Mouse (Mus musculus) brown adipose tissue, adult 24 weeks (tissue): ENCODE data around the gene Tiam1. TPM values are rescaled to one million over a fixed set of nuclear protein-coding genes. Genes with fewer than 3 reads are reported as not detected.

ENCODE experiments used
- H3K27ac ChIP-seq: fragments of 200-500 bp; replicated peaks from 2 replicates; pipeline ENCODE4 v1.5.1; 2012; ENCODE audit warnings: low read depth, mild to moderate bottlenecking, low read length
- H3K4me1 ChIP-seq: fragments of 200-500 bp; 2 replicates; pipeline ENCODE4 v1.6.1; 2012; ENCODE audit warnings: low read length, mixed read lengths; ENCODE audit not compliant: control insufficient read depth, insufficient read depth, insufficient read length
- H3K4me3 ChIP-seq: fragments of 200-500 bp; 2 replicates; pipeline ENCODE4 v1.5.1; 2012; ENCODE audit warnings: low read depth, mild to moderate bottlenecking, low read length, moderate library complexity; ENCODE audit not compliant: insufficient read depth
- polyA plus RNA-seq: library from polyadenylated mRNA; stranded (reverse); fragments of >200 nt; gene quantifications from 2 replicates; pipeline ENCODE4 v1.2.4, GENCODE M21; 2012; ENCODE audit not compliant: missing spikeins, insufficient read depth, insufficient read length

Gene Tiam1
- polyA plus RNA-seq, 1 experiment, result 15.9 TPM

GRCm38 (mm10) chr16:89827496-89828125, 316.0 kb downstream of the Tiam1 start:
- H3K27ac ChIP-seq, result no peak overlapping the region
- H3K4me3 ChIP-seq, result no peak overlapping the region
- H3K4me1 ChIP-seq, result no peaks in the 10 kb centered on the region; the same call in 1 of the 2 replicates

DNA sequence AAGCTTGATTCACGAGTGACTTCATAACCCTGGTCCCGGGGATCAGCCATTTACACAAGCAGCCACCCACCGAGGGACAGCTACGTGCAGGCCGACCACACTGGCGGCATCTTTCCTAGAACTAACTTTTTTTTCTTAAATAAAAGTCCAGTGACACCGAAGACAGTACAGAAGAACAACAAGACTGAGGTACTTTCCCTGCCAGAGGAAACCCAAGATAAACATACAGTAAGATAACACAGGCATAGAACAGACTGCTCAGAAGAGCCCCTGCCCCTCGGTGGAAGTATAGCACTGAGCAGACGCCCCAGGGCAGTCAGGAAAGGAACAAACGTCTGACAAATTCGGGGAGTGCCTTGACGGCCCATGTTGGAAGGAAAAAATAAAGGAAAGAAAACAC, 317.7 kb downstream of the Tiam1 start:
- H3K27ac ChIP-seq, result peak overlapping the region; percentile 92
- peak overlapping the region; percentile 54 for H3K4me3 ChIP-seq
- no peaks in the 10 kb centered on the region; the same call in 1 of the 2 replicates for H3K4me1 ChIP-seq

DNA sequence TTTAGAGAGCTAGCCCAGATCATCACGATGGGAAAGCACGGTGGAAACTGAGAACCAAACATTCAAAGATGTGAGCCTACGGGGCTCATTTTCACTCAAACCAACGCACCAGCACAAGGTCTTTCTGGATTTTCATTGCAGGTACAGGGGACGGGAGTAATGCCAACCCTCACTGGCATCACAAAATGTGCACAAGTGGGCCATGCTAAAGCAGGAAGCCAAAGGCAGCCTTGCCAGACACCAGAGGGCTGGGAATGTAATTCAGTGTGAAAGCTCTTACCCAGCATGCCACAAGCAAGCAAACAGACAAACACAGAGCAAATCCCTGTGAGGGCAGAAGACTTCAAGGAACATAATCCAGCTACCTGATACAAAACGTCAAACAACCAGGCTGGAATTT, 320.7 kb downstream of the Tiam1 start:
- Histone ChIP-seq H3K4me3 (no peak overlapping the region), H3K4me1 (peaks cover 3% of the 10 kb centered on the region; the same call in 1 of the 2 replicates), H3K27ac (no peak overlapping the region)

DNA sequence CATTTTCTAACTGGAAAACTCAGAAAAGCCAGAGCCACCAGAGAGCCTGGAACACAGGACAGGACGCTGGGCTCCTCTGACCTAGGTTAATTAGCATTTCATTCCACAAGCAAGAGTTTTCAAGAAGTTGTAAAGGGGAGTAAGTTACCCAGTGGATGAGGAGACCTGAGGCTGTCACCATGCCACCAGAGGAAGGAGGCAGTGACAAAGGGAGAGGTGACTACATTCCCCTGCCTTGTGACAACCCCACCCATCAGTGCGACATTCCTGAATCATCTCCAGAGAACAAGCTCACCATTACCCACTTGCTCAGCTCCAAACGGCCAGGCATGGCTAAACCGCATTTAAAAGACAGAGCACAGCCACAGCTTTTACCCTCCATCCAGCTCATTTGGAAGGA, 324.9 kb downstream of the Tiam1 start:
- 0 out of 2 replicates have a peak, but pooled peaks cover 3% of the 10 kb centered on the region for H3K4me1 ChIP-seq
- no peak overlapping the region for H3K4me3 ChIP-seq
- H3K27ac ChIP-seq, result no peak overlapping the region

DNA sequence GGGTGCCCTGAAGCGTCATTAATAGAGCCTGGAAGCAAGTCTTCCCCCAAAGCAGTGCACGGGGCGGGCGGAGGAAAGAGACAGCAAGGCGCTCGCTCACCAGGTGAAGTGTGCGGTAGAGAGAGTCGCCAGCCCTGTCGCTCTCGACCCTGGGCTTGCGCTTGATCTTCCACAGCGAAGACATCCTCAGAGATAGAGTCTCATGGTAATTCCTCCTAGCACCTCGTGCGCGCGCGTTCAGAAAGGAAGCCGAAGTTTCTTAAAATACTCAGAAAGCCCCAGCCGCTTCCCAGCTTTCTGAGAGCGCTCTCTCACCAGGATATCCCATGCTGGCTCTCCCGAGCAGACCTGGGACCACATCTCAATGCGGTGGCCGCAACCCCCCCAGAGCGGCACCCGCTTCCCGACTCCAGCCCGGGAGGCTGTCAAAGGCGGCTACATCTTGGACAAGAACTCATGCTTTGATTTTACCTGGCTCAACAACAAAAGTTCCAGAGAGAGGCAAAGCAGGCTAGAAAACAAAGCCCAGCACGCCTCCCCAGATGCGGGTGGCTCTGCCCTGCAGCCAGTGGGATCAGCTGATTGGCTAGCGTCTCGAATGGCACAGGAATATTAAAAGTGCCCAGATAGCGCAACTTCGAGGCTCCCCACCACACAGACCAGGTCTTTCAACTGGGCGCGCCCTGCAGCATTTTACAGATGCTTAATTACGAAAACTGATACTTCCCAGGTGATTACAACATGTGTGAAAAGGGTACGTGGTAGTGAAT, 325.5 kb downstream of the Tiam1 start:
- no peak overlapping the region for H3K27ac ChIP-seq

GRCm38 (mm10) chr16:89817301-89817700, 326.3 kb downstream of the Tiam1 start:
- Histone ChIP-seq H3K4me1 (0 out of 2 replicates have a peak, but pooled peaks cover 3% of the 10 kb centered on the region), H3K27ac (no peak overlapping the region), H3K4me3 (no peak overlapping the region)

More for the DNA sequence above, 325.5 kb downstream of the Tiam1 start:
- Histone ChIP-seq H3K4me1 (0 out of 2 replicates have a peak, but pooled peaks cover 3% of the 10 kb centered on the region), H3K4me3 (no peak overlapping the region)

- H3K4me3 ChIP-seq, result no peak overlapping the region
Observed at GRCm38 (mm10) chr16:89816506-89817172, 326.9 kb downstream of the Tiam1 start.

GRCm38 (mm10) chr16:89813536-89813935, 330.0 kb downstream of the Tiam1 start:
- Histone ChIP-seq H3K27ac (no peak overlapping the region), H3K4me3 (no peak overlapping the region), H3K4me1 (0 out of 2 replicates have a peak, but pooled peaks cover 3% of the 10 kb centered on the region)

More at GRCm38 (mm10) chr16:89816506-89817172, 326.9 kb downstream of the Tiam1 start:
- Histone ChIP-seq H3K4me1 (0 out of 2 replicates have a peak, but pooled peaks cover 3% of the 10 kb centered on the region), H3K27ac (no peak overlapping the region)

- Histone ChIP-seq H3K4me1 (no peaks in the 10 kb centered on the region), H3K4me3 (no peak overlapping the region), H3K27ac (no peak overlapping the region)
Observed at GRCm38 (mm10) chr16:89812891-89813290, 330.7 kb downstream of the Tiam1 start.

GRCm38 (mm10) chr16:89810398-89810797, 333.2 kb downstream of the Tiam1 start:
- Histone ChIP-seq H3K4me3 (no peak overlapping the region), H3K27ac (no peak overlapping the region)

GRCm38 (mm10) chr16:89808168-89808567, 335.4 kb downstream of the Tiam1 start:
- Histone ChIP-seq H3K4me1 (no peaks in the 10 kb centered on the region), H3K27ac (no peak overlapping the region), H3K4me3 (no peak overlapping the region)

More at GRCm38 (mm10) chr16:89810398-89810797, 333.2 kb downstream of the Tiam1 start:
- H3K4me1 ChIP-seq, result no peaks in the 10 kb centered on the region

DNA sequence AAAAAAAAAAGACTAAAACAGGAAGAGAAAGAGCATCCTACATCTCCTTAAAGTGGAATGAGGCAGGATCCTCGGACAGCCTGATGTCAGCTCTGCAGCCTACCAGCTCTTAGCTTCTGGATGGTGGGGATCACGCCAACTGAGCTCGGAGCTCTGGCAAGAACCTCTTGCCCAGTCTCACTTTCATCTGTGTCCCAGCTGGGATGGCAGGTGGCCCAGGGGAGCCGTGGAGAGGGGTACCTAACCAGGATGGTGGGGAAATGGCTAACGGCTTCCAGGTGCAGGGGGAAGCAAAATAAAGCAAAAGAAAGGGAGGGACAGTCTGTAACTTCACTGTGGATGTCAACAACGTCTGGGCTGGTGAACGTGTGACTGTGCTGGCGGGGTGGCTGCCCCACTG, 337.6 kb downstream of the Tiam1 start:
- no peak overlapping the region for H3K4me3 ChIP-seq
- no peaks in the 10 kb centered on the region for H3K4me1 ChIP-seq
- H3K27ac ChIP-seq, result no peak overlapping the region

DNA sequence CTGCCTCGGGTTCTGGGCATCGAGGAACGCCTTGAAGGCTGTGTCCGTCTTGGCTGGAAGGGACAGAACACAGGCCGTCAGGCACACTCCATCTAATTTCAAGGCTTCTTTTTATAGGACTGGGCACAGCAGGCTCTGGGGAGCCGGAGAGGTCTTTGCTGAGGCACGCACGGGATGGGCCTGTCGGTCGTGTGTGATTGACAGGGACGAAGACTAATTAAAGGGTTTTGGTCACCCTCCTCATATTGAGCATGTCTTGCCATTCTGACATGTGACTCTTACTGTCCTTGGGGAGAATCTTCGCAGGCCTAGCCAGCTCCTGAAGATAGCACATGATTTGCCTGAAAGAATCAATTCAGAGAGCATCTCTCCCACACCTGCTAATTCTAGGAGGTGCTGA, 338.4 kb downstream of the Tiam1 start:
- Histone ChIP-seq H3K27ac (no peak overlapping the region), H3K4me1 (no peaks in the 10 kb centered on the region), H3K4me3 (no peak overlapping the region)

GRCm38 (mm10) chr16:89801493-89801892, 342.1 kb downstream of the Tiam1 start:
- Histone ChIP-seq H3K4me3 (no peak overlapping the region), H3K27ac (no peak overlapping the region), H3K4me1 (no peaks in the 10 kb centered on the region)

DNA sequence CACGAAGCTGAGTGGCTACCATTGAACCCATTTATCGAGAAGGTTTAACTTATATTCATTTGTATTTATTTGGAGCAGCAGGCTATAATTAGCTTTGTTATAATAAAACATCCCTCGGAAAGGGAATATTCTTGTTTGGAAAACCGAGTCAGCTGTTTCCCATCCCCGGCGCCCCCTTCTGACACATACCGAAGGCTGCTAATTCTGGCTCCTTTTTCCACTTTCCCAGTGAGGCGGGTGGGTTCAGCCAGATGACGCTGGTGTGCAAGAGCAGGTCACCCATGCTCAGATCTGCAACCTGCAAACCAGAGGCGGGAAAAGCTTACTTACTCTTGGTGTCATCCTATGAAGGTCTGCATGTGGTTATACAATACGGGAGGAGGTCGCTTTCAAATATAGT, 343.8 kb downstream of the Tiam1 start:
- H3K27ac ChIP-seq, result no peak overlapping the region
- H3K4me1 ChIP-seq, result no peaks in the 10 kb centered on the region
- H3K4me3 ChIP-seq, result no peak overlapping the region
